11 mouse cellular contexts compared by ENCODE assay signal in the genomic region with DNA sequence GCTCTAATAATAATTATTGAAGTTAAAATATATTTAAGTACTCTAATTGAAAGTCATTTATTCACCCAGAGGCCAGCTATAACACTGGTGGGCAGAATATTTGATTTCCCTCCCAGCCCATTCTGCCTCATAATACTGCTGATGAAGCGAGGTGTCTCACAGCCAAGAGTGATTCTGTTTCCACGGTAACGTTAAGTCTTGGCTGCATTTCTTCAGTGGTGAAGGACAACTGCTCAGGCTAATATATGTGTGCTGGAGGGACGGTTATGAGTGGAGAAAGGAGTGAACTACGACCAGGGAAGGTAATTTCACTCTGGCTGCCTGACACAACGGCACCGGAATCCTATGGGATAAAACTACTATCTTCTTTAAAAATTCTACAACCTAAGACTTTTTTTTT.
DNase-seq lines count a peak whose midpoint lies in the region; ATAC-seq lines count a peak whose summit lies in the region.
"Had no signal": no experiment of that assay in that cellular context is flagged by ENCODE, and none has a peak within 500 bp of the region (broad histone marks: within the 10 kb centered on the region; RNA-seq: fewer than 3 reads in every experiment).

No protein-coding gene starts in this region.

- H3K9me3 ChIP-seq in forebrain, embryonic 15.5 days = no peaks in the 10 kb centered on the region
- H3K9me3 ChIP-seq in midbrain, embryonic 16.5 days (replicated peaks; ENCODE audit: control insufficient read depth, low read length, poor library complexity, severe bottlenecking) = no peaks in the 10 kb centered on the region
- H3K9me3 ChIP-seq: lung, embryonic 15.5 days had no signal

- no peak overlapping the region for H3K9ac ChIP-seq in forebrain, embryonic 15.5 days (replicated peaks)
- H3K9ac ChIP-seq in midbrain, embryonic 16.5 days (ENCODE audit: low read depth, low read length) = no peak overlapping the region
- H3K9ac ChIP-seq: lung, embryonic 15.5 days had no signal

- H3K4me3 ChIP-seq in forebrain, embryonic 15.5 days = no peak overlapping the region
- no peak overlapping the region for H3K4me3 ChIP-seq in midbrain, embryonic 16.5 days (ENCODE audit: low read depth, low read length)
- H3K4me3 ChIP-seq: lung, embryonic 15.5 days had no signal

- H3K27ac ChIP-seq in forebrain, embryonic 15.5 days (replicated peaks) = no peak overlapping the region
- peak overlapping the region; percentile 67; the same call in 1 of the 2 replicates for H3K27ac ChIP-seq in midbrain, embryonic 16.5 days (ENCODE audit: low read length)
- H3K27ac ChIP-seq: lung, embryonic 15.5 days had no signal

- no peak overlapping the region for H3K4me2 ChIP-seq in forebrain, embryonic 15.5 days (replicated peaks)
- 0 out of 2 replicates have a peak overlapping the region, but pooled peaks have one; percentile 11 for H3K4me2 ChIP-seq in midbrain, embryonic 16.5 days (ENCODE audit: low read length)
- H3K4me2 ChIP-seq: lung, embryonic 15.5 days had no signal

- WGBS in forebrain, embryonic 15.5 days = 40% methylated on average over 7 of the region's 7 CpGs
- WGBS in midbrain, embryonic 16.5 days = 33% methylated on average over 7 of the region's 7 CpGs

- DNase-seq in left cerebral cortex, postnatal 14 days (ENCODE audit: low spot score in 2 of 2) = peak; percentile 6 to 30
- DNase-seq in left cerebral cortex, postnatal 36 days (ENCODE audit: low spot score in 2 of 2) = no peak
- DNase-seq in brain, embryonic 18.5 days (ENCODE audit: low read depth, low spot score) = peak; percentile 37
- DNase-seq in cerebellum, adult 18-20 months = no peak
- DNase-seq in urinary bladder, adult 18-20 months (ENCODE audit: low spot score in 2 of 2) = no peak
- DNase-seq: cerebellum, adult 11 months; kidney, postnatal 14 days; left cerebral cortex, postnatal 4 days had no signal

- no peaks in the 10 kb centered on the region for H3K27me3 ChIP-seq in forebrain, embryonic 15.5 days
- H3K27me3 ChIP-seq in midbrain, embryonic 16.5 days (ENCODE audit: control insufficient read depth, insufficient read depth, low read depth, low read length) = no peaks in the 10 kb centered on the region
- H3K27me3 ChIP-seq: lung, embryonic 15.5 days had no signal

- peaks cover 12% of the 10 kb centered on the region for H3K4me1 ChIP-seq in forebrain, embryonic 15.5 days
- H3K4me1 ChIP-seq in midbrain, embryonic 16.5 days (ENCODE audit: control insufficient read depth, insufficient read depth, low read length) = peaks cover 21% of the 10 kb centered on the region
- H3K4me1 ChIP-seq: lung, embryonic 15.5 days had no signal

- ATAC-seq in forebrain, embryonic 15.5 days (replicated peaks) = peak; percentile 91
- ATAC-seq in midbrain, embryonic 16.5 days = peak; percentile 95

- H3K36me3 ChIP-seq in forebrain, embryonic 15.5 days = no peaks in the 10 kb centered on the region
- H3K36me3 ChIP-seq in midbrain, embryonic 16.5 days (ENCODE audit: control insufficient read depth, insufficient read depth, low read length) = no peaks in the 10 kb centered on the region
- H3K36me3 ChIP-seq: lung, embryonic 15.5 days had no signal

- intact Hi-C loops in left cerebral cortex, postnatal 14 days (cut with DNase I) = no loop called here
- intact Hi-C loops in left cerebral cortex, postnatal 36 days (cut with DNase I) = no loop called here

Comparison
In these comparisons a context has a peak if more than half of its experiments do, and no peak if none do; other contexts are left out.
1. DNase-seq: peak in left cerebral cortex, postnatal 14 days (2 of 2) and brain, embryonic 18.5 days (single experiment); none in left cerebral cortex, postnatal 36 days (0 of 2), cerebellum, adult 18-20 months (0 of 2) and urinary bladder, adult 18-20 months (0 of 2).